Mouse (Mus musculus) heart, embryonic 16.5 days (tissue): Measurements from ENCODE around the gene Pcyox1. TPM values are rescaled to one million over a fixed set of nuclear protein-coding genes. Genes with fewer than 3 reads are reported as not detected.

Experiments
- ATAC-seq: fragments of 200-750 bp; cut with Nextera tagmentation; replicated peaks from 2 replicates; pipeline ENCODE4 v1.8.0; 2017; ENCODE audit warnings: moderate number of reproducible peaks; ENCODE audit not compliant: insufficient read depth, low FRiP score; ENCODE audit errors: extremely low read depth
- H3K27ac ChIP-seq: fragments of 300-500 bp; sonication (generic); 2 replicates; pipeline ENCODE4 v1.5.1; 2014; ENCODE audit warnings: mild to moderate bottlenecking, low read length, control low read depth, moderate library complexity
- H3K27me3 ChIP-seq: fragments of 300-500 bp; sonication (generic); 2 replicates; pipeline ENCODE4 v1.6.1; 2014; ENCODE audit warnings: low read length, mixed read lengths; ENCODE audit not compliant: control insufficient read depth, insufficient read depth
- H3K36me3 ChIP-seq: fragments of 300-500 bp; sonication (generic); 2 replicates; pipeline ENCODE4 v1.6.1; 2014; ENCODE audit not compliant: control insufficient read depth, insufficient read depth
- H3K4me1 ChIP-seq: fragments of 300-500 bp; sonication (generic); 2 replicates; pipeline ENCODE4 v1.6.1; 2014; ENCODE audit warnings: low read length, mixed read lengths; ENCODE audit not compliant: control insufficient read depth, insufficient read depth
- H3K4me2 ChIP-seq: fragments of 300-500 bp; sonication (generic); 2 replicates; pipeline ENCODE4 v1.6.1; 2014; ENCODE audit warnings: low read depth, mild to moderate bottlenecking, control low read depth, low read length
- H3K4me3 ChIP-seq: fragments of 300-500 bp; sonication (generic); 2 replicates; pipeline ENCODE4 v1.5.1; 2014; ENCODE audit warnings: mild to moderate bottlenecking, control low read depth, low read length
- H3K9ac ChIP-seq: fragments of 300-500 bp; sonication (generic); 2 replicates; pipeline ENCODE4 v1.6.1; 2014; ENCODE audit warnings: low read length, control low read depth
- H3K9me3 ChIP-seq: fragments of 300-500 bp; sonication (generic); replicated peaks from 2 replicates; pipeline ENCODE4 v1.6.1; 2016; ENCODE audit warnings: low read length; ENCODE audit not compliant: control insufficient read depth
- WGBS: fragments of 180-500 bp; shearing (Covaris S2); extraction: QIAGEN DNeasy Blood & Tissue Kit; methylation state at CpG from one replicate; pipeline ENCODE4 v1.1.7; 2014; 5-methylcytosine and 5-hydroxymethylcytosine counted together
- polyA plus RNA-seq: library from polyadenylated mRNA; unstranded; fragments of >200 nt; fragmentation: Nextera tagmentation; extraction: Ambion mirVana; gene quantifications from 2 replicates; pipeline ENCODE4 v1.2.1, GENCODE M21; 2015

Gene Pcyox1
- polyA plus RNA-seq, 1 experiment from 2014 or later: 56.6 TPM

DNA sequence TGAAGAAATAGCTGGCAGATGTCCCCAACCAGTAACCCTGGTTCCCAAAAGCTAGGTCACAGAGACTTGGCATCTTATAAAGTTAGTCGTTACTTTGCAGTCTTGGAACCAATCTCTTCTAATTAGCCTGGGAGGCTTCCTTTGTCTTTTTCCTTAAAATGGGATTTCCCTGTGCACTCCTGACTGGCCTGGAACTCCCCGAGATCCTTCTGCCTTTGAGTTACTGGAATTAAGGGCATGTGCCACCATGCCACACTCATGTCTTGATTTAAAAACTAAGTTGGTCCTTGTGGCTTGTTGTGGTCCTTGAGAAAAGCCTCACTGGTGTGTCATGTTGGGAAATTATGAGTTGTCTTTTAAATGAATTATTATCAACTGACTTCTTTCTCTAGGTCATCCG, 18.6 kb downstream of the Pcyox1 start:
- 83% methylated on average over 3 of the region's 3 CpGs for WGBS
- H3K36me3 ChIP-seq: peaks cover 26% of the 10 kb centered on the region
- H3K27me3 ChIP-seq: no peaks in the 10 kb centered on the region
- H3K9me3 ChIP-seq: no peaks in the 10 kb centered on the region
- no peaks in the 10 kb centered on the region for H3K4me1 ChIP-seq
- H3K9ac ChIP-seq: no peak overlapping the region
- no peak overlapping the region for H3K27ac ChIP-seq
- H3K4me3 ChIP-seq: no peak overlapping the region
- ATAC-seq: no peak
- H3K4me2 ChIP-seq: no peak overlapping the region

DNA sequence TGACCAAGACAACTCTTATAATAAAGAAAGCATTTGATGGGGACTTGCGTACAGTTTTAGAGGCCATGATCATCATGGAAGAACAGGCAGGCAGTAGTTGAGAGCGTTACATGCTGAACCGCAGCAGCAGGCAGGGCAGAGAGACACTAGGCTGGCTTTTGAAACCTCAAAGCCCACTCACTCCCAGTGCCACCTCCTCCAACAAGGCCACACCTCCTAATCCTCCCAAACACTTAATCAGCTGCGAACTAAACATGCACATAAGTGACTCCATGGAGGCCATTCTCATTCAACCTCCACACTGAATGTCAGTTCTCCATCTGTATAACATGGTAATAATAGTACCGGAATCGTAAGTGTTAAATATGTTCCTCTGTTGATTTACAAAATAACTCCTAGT, 23.4 kb downstream of the Pcyox1 start:
- H3K27me3 ChIP-seq: no peaks in the 10 kb centered on the region
- peaks cover 14% of the 10 kb centered on the region for H3K4me1 ChIP-seq
- WGBS: 91% methylated on average over 6 of the region's 6 CpGs
- ATAC-seq: no peak
- H3K9ac ChIP-seq: no peak overlapping the region
- no peak overlapping the region for H3K4me3 ChIP-seq
- H3K9me3 ChIP-seq: no peaks in the 10 kb centered on the region
- H3K4me2 ChIP-seq: no peak overlapping the region
- no peak overlapping the region for H3K27ac ChIP-seq
- peaks cover 21% of the 10 kb centered on the region for H3K36me3 ChIP-seq

DNA sequence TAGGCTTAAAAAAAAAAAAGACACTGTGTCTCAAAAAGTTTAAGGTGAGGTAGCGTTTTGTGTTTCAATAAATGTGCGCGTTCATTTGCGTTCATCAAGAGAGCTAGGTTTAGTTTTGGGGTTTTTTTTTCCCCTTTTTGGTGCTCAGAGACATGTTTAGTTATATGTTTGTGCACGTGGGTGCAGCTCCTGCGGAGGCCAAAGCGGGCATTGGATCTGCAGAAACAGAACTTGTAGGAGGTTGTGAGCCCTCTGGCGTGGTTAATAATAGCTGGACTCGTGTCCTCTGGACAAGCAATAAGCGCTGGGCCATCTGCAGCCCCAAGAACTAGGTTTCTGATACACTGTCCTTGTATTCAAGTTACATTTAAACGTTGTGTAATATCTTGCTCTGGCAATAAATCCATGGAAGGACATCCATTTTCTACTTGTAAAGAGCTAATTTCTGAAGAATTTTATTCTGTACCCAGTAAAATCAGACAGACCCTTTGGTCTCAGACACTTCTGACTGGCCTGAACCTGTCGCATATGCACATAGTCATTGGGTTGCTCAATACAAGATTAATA, 24.9 kb downstream of the Pcyox1 start:
- Histone ChIP-seq H3K4me1 (peaks cover 15% of the 10 kb centered on the region), H3K4me2 (peak overlapping the region; percentile 79), H3K27me3 (no peaks in the 10 kb centered on the region), H3K9me3 (no peaks in the 10 kb centered on the region), H3K27ac (no peak overlapping the region), H3K4me3 (peak overlapping the region; percentile 85), H3K9ac (peak overlapping the region; percentile 87), H3K36me3 (peaks cover 11% of the 10 kb centered on the region)
- 4% methylated on average over 12 of the region's 12 CpGs for WGBS
- ATAC-seq: no peak

DNA sequence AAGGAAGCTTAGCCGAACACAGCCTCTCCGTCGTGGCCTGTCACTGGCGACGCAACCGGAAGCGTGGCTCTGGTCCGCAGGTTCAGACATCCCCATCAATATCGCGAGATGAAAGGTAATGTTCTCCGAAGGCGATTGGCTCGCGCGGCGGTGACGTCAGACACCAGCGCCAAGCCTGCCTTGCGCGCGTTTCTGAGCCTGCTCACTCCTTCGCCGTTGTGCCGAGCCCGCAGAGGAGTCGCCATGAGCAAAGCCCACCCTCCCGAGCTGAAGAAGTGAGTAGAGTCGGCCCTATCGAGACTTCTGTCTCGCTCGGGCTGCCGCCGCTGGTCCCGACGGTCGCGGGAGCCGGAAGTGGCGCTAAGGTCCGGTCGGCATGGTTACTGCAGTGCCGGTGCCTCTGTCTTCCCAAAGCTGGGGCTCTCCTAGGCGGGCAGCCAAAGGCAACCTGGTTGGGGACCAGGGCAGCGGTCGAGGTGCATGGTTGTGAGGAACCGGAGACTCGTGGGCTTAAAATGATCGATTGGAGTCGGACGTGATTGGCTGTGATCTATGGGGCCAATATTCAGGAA, 25.5 kb downstream of the Pcyox1 start:
- Histone ChIP-seq H3K27me3 (no peaks in the 10 kb centered on the region), H3K9ac (peak overlapping the region; percentile 87)
- under 1% methylated on average over 50 of the region's 50 CpGs for WGBS

DNA sequence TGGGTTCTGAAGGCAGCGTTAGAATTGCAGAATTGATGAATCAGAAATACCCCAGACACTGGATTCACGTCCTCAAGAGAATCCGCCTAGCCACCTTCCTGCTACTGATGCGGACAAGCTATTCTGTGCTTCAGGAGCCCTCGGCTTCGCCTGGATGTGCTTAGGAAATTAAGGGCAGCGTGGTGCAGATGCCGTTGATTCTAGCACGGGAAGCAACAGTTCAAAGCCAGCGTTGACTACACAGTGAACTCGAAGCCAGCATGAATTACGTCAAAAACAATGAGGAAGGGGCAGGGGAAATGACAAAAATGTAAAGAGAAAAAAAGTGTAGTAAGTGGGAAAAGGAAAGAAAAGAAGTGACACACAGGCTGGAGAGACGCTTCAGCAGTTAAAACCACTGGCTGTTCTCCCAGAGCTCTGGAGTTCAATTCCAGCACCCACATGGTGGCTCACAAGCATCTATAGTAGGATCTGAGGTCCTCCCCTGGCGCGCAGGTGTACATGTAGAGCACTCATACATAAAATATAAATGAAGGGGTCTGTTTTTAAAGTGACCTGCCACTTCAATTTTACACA, 26.1 kb downstream of the Pcyox1 start, which contains the start of gene Snrpg:
Snrpg (plus strand) TSS at position 541 of the 576 bp plus-strand sequence.
- WGBS: 19% methylated on average over 15 of the region's 15 CpGs
- H3K9ac ChIP-seq: peak within 1 kb of the TSS; percentile 87
- H3K27me3 ChIP-seq: no peaks in the 10 kb centered on the region
- ATAC-seq: no peak; the same call in 1 of the 2 replicates
- peak within 1 kb of the TSS; percentile 90 for H3K27ac ChIP-seq
- peaks cover 4% of the 10 kb centered on the region; the same call in 1 of the 2 replicates for H3K36me3 ChIP-seq
- peaks cover 25% of the 10 kb centered on the region for H3K4me1 ChIP-seq
- peak within 1 kb of the TSS; percentile 85 for H3K4me3 ChIP-seq
- H3K4me2 ChIP-seq: peak within 1 kb of the TSS; percentile 79
- no peaks in the 10 kb centered on the region for H3K9me3 ChIP-seq

More for the DNA sequence above, 25.5 kb downstream of the Pcyox1 start:
- Histone ChIP-seq H3K4me1 (peaks cover 22% of the 10 kb centered on the region), H3K9me3 (no peaks in the 10 kb centered on the region), H3K27ac (peak overlapping the region; percentile 90), H3K4me3 (peak overlapping the region; percentile 85), H3K4me2 (peak overlapping the region; percentile 79), H3K36me3 (peaks cover 5% of the 10 kb centered on the region)
- ATAC-seq: peak; percentile 94

DNA sequence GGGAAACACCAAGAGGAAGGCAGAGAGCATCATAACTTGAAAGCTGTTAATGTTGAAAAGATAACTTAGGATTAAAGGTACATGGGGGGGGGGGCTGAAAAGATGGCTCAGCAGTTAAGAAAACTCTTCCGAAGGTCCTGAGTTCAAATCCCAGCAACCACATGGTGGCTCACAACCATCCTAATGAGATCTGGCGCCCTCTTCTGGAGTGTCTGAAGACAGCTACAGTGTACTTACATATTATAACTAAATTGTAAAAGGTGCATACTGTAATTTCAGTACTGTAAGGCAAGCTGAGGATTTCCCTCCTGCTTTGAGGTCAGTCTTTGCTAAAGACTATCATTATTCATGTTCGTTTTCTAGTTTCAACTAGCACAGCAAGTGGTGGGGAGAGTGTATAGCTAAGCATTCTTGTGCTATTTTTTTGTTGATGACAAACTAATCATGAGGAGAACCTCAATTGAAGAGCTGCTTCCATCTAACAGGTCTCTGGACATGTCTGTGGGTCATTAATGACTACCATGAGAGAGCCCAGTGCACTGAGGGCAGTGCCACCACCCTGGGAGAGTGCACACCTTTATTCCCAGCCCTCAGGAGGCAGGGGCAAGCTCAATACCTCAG, 26.8 kb downstream of the Pcyox1 start:
- no peak overlapping the region; the same call in 1 of the 2 replicates for H3K4me3 ChIP-seq
- peaks cover 25% of the 10 kb centered on the region for H3K4me1 ChIP-seq
- H3K9me3 ChIP-seq: no peaks in the 10 kb centered on the region
- no peaks in the 10 kb centered on the region for H3K27me3 ChIP-seq
- no peak overlapping the region for H3K27ac ChIP-seq
- WGBS: 71% methylated on average over 3 of the region's 3 CpGs
- peak overlapping the region; percentile 84 for H3K9ac ChIP-seq
- ATAC-seq: no peak
- H3K36me3 ChIP-seq: peaks cover 4% of the 10 kb centered on the region; the same call in 1 of the 2 replicates
- peak overlapping the region; percentile 79 for H3K4me2 ChIP-seq

DNA sequence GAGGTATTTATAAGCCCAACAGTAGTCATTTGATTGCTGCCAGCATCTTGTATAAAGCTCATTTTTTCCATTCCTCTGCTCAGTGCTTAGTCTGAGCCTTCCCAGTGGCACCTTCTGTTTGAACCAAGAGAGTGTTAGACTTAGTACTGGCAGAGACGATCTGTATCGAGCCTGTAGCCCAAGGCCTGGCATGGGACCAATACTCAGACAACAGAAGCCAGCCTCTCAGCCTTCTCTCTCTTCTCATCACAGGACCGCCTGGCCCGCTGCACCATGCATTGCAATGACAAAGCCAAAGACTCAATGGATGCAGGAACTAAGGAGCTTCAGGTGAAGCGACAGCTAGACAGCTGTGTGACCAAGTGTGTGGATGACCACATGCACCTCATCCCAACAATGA, 28.5 kb downstream of the Pcyox1 start:
- no peak for ATAC-seq
- H3K9ac ChIP-seq: no peak overlapping the region
- H3K4me2 ChIP-seq: no peak overlapping the region
- peaks cover 25% of the 10 kb centered on the region for H3K4me1 ChIP-seq
- no peak overlapping the region for H3K27ac ChIP-seq
- peaks cover 4% of the 10 kb centered on the region; the same call in 1 of the 2 replicates for H3K36me3 ChIP-seq
- no peaks in the 10 kb centered on the region for H3K27me3 ChIP-seq
- no peaks in the 10 kb centered on the region for H3K9me3 ChIP-seq
- no peak overlapping the region for H3K4me3 ChIP-seq
- WGBS: 93% methylated on average over 5 of the region's 5 CpGs

DNA sequence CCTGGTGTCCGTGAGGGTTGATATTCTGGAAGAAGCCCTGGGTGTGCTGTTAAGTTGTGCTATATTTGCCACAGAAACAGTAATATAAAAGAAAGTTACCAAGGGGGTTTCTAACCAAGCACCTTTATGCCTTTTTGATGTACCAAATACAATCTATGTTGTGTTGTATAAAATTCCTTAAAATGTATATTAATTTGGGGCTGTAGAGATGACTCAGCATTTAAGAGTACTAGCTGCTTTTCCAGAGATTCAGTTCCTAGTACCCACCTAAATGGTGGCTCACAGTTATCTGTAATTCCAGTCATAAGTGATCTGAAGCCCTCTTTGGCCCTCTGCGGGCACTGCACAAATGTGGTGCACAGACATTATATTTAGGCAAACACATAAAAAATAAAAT, 30.1 kb downstream of the Pcyox1 start:
- peaks cover 18% of the 10 kb centered on the region for H3K4me1 ChIP-seq

More for the DNA sequence above, 30.1 kb downstream of the Pcyox1 start:
- 51% methylated on average over 2 of the region's 2 CpGs for WGBS
- Histone ChIP-seq H3K36me3 (peaks cover 4% of the 10 kb centered on the region; the same call in 1 of the 2 replicates), H3K27me3 (no peaks in the 10 kb centered on the region), H3K27ac (peak overlapping the region; percentile 85; the same call in 1 of the 2 replicates), H3K4me2 (peak overlapping the region; percentile 100), H3K4me3 (peak overlapping the region; percentile 85), H3K9me3 (no peaks in the 10 kb centered on the region), H3K9ac (no peak overlapping the region)
- ATAC-seq: no peak
